8 mouse cellular contexts compared by ENCODE assay signal in genomic region chr2:90965466-90966080, GRCm38 (mm10). TPM values are rescaled to one million over a fixed set of nuclear protein-coding genes. Genes with fewer than 3 reads are reported as not detected.
DNase-seq lines count a peak whose midpoint lies in the region; ATAC-seq and TF ChIP-seq lines count a peak whose summit lies in the region.
"Had no signal": no experiment of that assay in that cellular context is flagged by ENCODE, and none has a peak within 500 bp of the region (broad histone marks: within the 10 kb centered on the region; RNA-seq: fewer than 3 reads in every experiment).

No protein-coding gene starts in this region.

- H3K9ac ChIP-seq in heart, postnatal 0 days (replicated peaks; ENCODE audit: low read depth, low read length): peak overlapping the region; percentile 46; the same call in 1 of the 2 replicates

- H3K36me3 ChIP-seq in heart, postnatal 0 days (replicated peaks; ENCODE audit: control insufficient read depth, insufficient read depth, low read length): no peaks in the 10 kb centered on the region

- WGBS in heart, postnatal 0 days: 0% methylated on average over 2 of the region's 2 CpGs

- no peak for TF ChIP-seq CTCF in heart, postnatal 0 days (IDR thresholded peaks at IDR 0.05; ENCODE audit: low read depth)

- intact Hi-C loops in heart, postnatal 25 days (cut with DNase I): no loop called here

- DNase-seq in heart, adult 8-10 months (ENCODE audit: low spot score): peak; percentile 28
- DNase-seq in heart, postnatal 25 days (ENCODE audit: low spot score): no peak
- DNase-seq in right cerebral cortex, adult 18-20 months: peak; percentile 77
- no peak for DNase-seq in right cerebral cortex, postnatal 4 days
- peak; percentile 28 for DNase-seq in heart, postnatal 0 days (ENCODE audit: low spot score)
- DNase-seq in ovary, postnatal 10 days (ENCODE audit: low spot score): no peak
- DNase-seq in thymus, postnatal 10 days (ENCODE audit: low spot score in 2 of 2): no peak
- DNase-seq: gastrocnemius, postnatal 36 days had no signal

- ATAC-seq in heart, postnatal 0 days (ENCODE audit: insufficient read depth, low read depth): peak; percentile 45; the same call in 1 of the 2 replicates

- H3K27me3 ChIP-seq in heart, postnatal 0 days (ENCODE audit: control insufficient read depth, insufficient read depth, low read length): no peaks in the 10 kb centered on the region

- H3K9me3 ChIP-seq in heart, postnatal 0 days (replicated peaks; ENCODE audit: control insufficient read depth, low read length): no peaks in the 10 kb centered on the region

- peak overlapping the region; percentile 37 for H3K4me3 ChIP-seq in heart, postnatal 0 days (ENCODE audit: low read depth, low read length)

- no peak for TF ChIP-seq EP300 in heart, postnatal 0 days (IDR thresholded peaks at IDR 0.05; ENCODE audit: low read depth)

- peaks cover 28% of the 10 kb centered on the region for H3K4me1 ChIP-seq in heart, postnatal 0 days (ENCODE audit: control insufficient read depth, insufficient read depth)

- H3K4me2 ChIP-seq in heart, postnatal 0 days (ENCODE audit: low read depth, low read length): peak overlapping the region; percentile 58

- peak overlapping the region; percentile 85 for H3K27ac ChIP-seq in heart, postnatal 0 days (ENCODE audit: low read depth)

RNA-seq across cellular contexts. Expression of gene Celf1, which starts 25.4 kb away (rescaled TPM):
- total RNA-seq in heart, adult 8-10 months (2022): 10 to 100 TPM; 68.9 to 76.7 (median 74.4) TPM
- 10 to 100 TPM; 80.9 to 84.4 TPM for total RNA-seq in heart, postnatal 25 days (2021)
- total RNA-seq in heart, postnatal 0 days (2014; rRNA removed; ENCODE audit: low replicate concordance): 85.6 and 113 TPM in 2 replicates
- 63.9 and 72.6 TPM in 2 replicates for polyA plus RNA-seq in heart, postnatal 0 days (2015; fragmentation: Nextera tagmentation; extraction: Ambion mirVana)

Comparison
In these comparisons a context has a peak if more than half of its experiments do, and no peak if none do; other contexts are left out.
1. DNase-seq: peak in heart, adult 8-10 months (single experiment), right cerebral cortex, adult 18-20 months (single experiment) and heart, postnatal 0 days (single experiment); none in heart, postnatal 25 days (single experiment), right cerebral cortex, postnatal 4 days (single experiment), ovary, postnatal 10 days (single experiment) and thymus, postnatal 10 days (0 of 2).